Mouse (Mus musculus) heart, embryonic 15.5 days (tissue): ENCODE results near the gene Ippk. TPM values are rescaled to one million over a fixed set of nuclear protein-coding genes. Genes with fewer than 3 reads are reported as not detected.

ENCODE experiments used
- ATAC-seq: fragments of 200-750 bp; cut with Nextera tagmentation; replicated peaks from 2 replicates; pipeline ENCODE4 v1.8.0; 2017; ENCODE audit warnings: low read depth, moderate TSS enrichment; ENCODE audit not compliant: insufficient number of reproducible peaks, insufficient read depth, low FRiP score
- H3K27ac ChIP-seq: fragments of 300-500 bp; sonication (generic); 2 replicates; pipeline ENCODE4 v1.5.1; 2015; ENCODE audit warnings: mild to moderate bottlenecking, inconsistent platforms
- H3K27me3 ChIP-seq: fragments of 300-500 bp; sonication (generic); 2 replicates; pipeline ENCODE4 v1.6.1; 2015; ENCODE audit warnings: inconsistent platforms
- H3K36me3 ChIP-seq: fragments of 300-500 bp; sonication (generic); 2 replicates; pipeline ENCODE4 v1.6.1; 2015; ENCODE audit warnings: mild to moderate bottlenecking, inconsistent platforms
- H3K4me1 ChIP-seq: fragments of 300-500 bp; sonication (generic); replicated peaks from 2 replicates; pipeline ENCODE4 v1.6.1; 2015; ENCODE audit warnings: inconsistent platforms
- H3K4me2 ChIP-seq: fragments of 300-500 bp; sonication (generic); 2 replicates; pipeline ENCODE4 v1.6.1; 2015; ENCODE audit warnings: inconsistent platforms, mild to moderate bottlenecking, moderate library complexity
- H3K4me3 ChIP-seq: fragments of 300-500 bp; sonication (generic); 2 replicates; pipeline ENCODE4 v1.5.1; 2015; ENCODE audit warnings: mild to moderate bottlenecking, inconsistent platforms
- H3K9ac ChIP-seq: fragments of 300-500 bp; sonication (generic); 2 replicates; pipeline ENCODE4 v1.6.1; 2015; ENCODE audit warnings: mild to moderate bottlenecking, inconsistent platforms
- H3K9me3 ChIP-seq: fragments of 300-500 bp; sonication (generic); replicated peaks from 2 replicates; pipeline ENCODE4 v1.6.1; 2016; ENCODE audit warnings: inconsistent platforms
- WGBS: fragments of 180-500 bp; shearing (Covaris S2); methylation state at CpG from one replicate; pipeline ENCODE4 v1.1.7; 2015; ENCODE audit warnings: mixed read lengths; 5-methylcytosine and 5-hydroxymethylcytosine counted together
- polyA plus RNA-seq: library from polyadenylated mRNA; unstranded; fragments of >200 nt; fragmentation: Nextera tagmentation; extraction: Ambion mirVana; gene quantifications from 2 replicates; pipeline ENCODE4 v1.2.1, GENCODE M21; 2015

Ippk gene
- polyA plus RNA-seq, result 10.0 and 11.1 TPM in 2 replicates

DNA sequence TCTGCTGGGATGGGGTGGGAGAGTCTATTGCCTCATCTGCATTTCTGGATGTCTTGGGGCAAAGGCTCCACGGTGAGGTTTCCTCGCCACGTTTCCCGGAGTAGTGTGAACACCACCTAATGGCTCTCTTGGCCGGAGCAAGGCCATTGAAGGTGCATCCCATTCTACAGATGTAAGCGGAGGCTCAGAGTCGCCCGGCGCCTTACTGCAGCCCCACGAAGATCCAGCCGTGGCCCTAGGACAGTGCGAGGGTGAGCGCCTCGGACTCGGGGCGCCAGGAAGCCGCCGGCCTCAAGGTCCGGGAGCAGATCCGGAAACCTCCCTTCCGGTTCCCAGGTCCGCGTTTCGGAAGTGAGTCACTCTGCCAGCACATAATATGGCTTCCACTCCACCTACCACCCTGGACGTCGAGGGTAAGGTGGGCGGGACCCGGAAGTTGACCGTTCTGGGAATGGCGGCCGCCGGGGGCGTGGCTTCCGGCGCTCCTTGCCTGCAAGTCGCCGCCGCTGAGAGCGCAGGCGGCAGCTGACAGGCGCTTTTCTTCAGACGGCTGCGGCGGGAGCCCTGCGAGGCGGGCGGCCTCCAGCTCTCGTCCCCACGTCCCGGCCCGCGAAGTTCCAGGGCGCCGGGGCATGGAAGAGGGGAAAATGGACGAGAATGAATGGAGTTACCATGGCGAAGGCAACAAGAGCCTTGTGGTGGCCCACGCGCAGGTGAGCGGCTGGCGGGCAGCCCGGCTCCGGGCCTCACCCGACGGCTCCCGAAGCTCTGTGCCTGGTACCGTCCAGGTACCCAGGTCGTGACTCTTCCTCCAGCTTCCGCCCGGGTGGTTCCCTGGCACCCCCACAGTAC lies at the start of gene Ippk:
Ippk (plus strand) TSS at position 496 of the 852 bp plus-strand sequence.
- Histone ChIP-seq H3K9me3 (no peaks in the 10 kb centered on the region), H3K36me3 (no peaks in the 10 kb centered on the region), H3K4me2 (peak within 1 kb of the TSS; percentile 94), H3K9ac (peak within 1 kb of the TSS; percentile 85), H3K4me1 (peaks cover 23% of the 10 kb centered on the region), H3K27ac (peak within 1 kb of the TSS; percentile 88), H3K27me3 (peaks cover 9% of the 10 kb centered on the region), H3K4me3 (peak within 1 kb of the TSS; percentile 96)
- under 1% methylated on average over 69 of the region's 69 CpGs for WGBS
- peak; percentile 98 for ATAC-seq

DNA sequence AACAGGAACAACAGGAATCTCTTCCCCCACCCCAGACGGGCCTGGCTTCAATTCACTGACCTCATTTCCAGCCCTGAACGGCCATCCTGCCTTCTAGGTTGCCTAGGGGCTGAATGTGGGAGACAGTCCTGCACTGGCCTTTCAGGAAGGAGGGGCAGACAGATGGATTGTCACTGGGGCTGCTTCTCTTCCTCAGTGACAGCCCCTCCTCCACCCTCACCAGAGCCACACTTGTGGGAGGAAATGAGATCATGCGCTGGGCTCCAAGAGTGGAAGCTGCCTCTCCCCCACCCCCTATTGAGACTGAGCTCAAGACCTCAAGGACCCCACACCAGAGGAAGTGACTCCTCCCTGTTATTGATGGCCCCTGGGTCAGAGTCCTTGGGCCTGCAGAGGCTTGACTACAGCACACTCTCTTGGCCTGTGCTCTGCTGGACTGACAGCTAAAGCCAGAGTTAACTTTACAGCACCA lies 49.6 kb upstream of the Ippk start:
- Histone ChIP-seq H3K9ac (no peak overlapping the region), H3K4me1 (peaks cover 61% of the 10 kb centered on the region)
- WGBS, result 33% methylated on average over 3 of the region's 3 CpGs

DNA sequence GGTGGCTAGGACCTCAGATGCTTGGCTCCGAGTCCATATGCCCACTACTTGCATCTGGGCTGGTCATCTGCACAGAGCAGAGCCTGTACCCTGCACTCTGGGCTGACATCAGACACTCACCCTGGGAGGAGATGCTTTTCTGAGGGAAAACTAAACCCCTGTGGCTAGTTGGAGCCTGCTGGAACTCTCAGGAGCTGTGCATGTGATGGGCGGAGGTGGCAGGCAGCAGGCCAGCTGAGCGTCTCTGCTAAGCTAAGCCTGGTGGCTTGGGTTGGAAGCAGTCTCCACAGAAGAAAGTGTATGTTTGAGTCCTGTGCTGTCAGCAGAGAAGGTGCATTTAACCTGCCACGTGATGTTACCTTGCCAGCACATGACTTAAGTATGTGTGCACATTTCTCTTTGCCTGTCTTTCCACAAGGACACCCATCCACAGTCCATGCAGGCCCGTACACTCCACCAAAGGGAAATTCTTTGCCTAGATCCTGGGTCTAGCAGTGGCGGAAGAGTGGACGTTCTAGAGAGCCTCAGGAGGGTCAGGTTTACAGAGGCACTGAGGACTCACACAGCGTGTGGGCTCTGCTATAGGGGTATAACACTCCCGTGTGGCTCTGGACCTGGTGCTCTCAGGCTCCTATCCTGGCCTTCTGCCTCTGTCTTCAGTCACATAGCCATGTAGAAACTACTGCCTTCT lies 48.5 kb upstream of the Ippk start:
- H3K9me3 ChIP-seq, result no peaks in the 10 kb centered on the region
- 79% methylated on average over 9 of the region's 9 CpGs for WGBS
- peaks cover 33% of the 10 kb centered on the region for H3K36me3 ChIP-seq

More for the DNA sequence above, 49.6 kb upstream of the Ippk start:
- Histone ChIP-seq H3K4me2 (no peak overlapping the region), H3K4me3 (no peak overlapping the region), H3K36me3 (peaks cover 22% of the 10 kb centered on the region), H3K27ac (peak overlapping the region; percentile 84), H3K9me3 (no peaks in the 10 kb centered on the region), H3K27me3 (no peaks in the 10 kb centered on the region)
- peak; percentile 90 for ATAC-seq

DNA sequence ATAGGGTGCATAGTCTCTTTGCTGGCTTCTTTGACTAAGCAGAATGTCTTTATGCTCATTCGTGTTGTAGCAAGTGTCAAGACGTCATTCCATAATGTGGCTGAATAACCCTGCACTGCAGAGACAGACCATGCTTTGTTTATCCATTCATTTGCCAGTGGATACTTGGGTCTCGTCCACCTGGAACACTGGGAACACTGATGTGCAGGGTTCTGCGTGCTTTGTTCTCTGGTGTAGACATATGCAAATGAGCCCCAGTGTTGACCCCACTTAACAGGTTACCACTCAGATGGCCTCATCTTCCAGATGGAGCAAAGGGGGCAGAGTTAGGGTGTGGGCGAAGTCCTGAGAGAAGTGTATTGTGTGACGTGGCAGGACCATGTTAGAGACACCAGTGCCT lies 46.7 kb upstream of the Ippk start:
- no peaks in the 10 kb centered on the region for H3K9me3 ChIP-seq
- H3K27me3 ChIP-seq, result no peaks in the 10 kb centered on the region
- H3K9ac ChIP-seq, result no peak overlapping the region
- peaks cover 50% of the 10 kb centered on the region for H3K36me3 ChIP-seq
- H3K4me3 ChIP-seq, result no peak overlapping the region
- 72% methylated on average over 6 of the region's 6 CpGs for WGBS
- H3K4me1 ChIP-seq, result peaks cover 39% of the 10 kb centered on the region
- no peak overlapping the region for H3K27ac ChIP-seq
- ATAC-seq, result no peak
- H3K4me2 ChIP-seq, result no peak overlapping the region

More for the DNA sequence above, 48.5 kb upstream of the Ippk start:
- no peak for ATAC-seq
- peaks cover 55% of the 10 kb centered on the region for H3K4me1 ChIP-seq
- no peak overlapping the region for H3K9ac ChIP-seq
- H3K4me3 ChIP-seq, result no peak overlapping the region
- H3K27ac ChIP-seq, result peak overlapping the region; percentile 84
- H3K27me3 ChIP-seq, result no peaks in the 10 kb centered on the region
- H3K4me2 ChIP-seq, result no peak overlapping the region

DNA sequence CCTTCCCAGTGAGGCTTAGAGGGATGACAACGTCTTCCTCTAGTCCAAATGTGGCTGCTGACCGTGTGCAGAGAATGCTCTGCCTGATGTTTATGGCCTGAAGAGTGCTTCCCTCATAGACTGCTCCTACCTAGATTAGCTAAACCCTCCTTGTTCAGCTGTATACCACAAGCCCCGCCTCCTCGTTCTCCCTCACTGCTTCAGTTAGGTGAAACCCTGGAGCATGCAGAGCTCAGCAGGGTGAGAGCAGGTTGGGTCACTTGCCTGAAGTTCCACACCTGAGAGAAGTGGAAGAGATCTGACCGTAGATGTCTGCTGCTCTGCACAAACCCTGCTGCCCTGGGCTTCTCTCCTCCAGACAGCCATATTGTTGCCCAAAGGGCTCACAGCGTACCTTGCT lies 46.3 kb upstream of the Ippk start:
- Histone ChIP-seq H3K4me2 (no peak overlapping the region), H3K4me3 (no peak overlapping the region), H3K9ac (no peak overlapping the region), H3K27ac (no peak overlapping the region), H3K36me3 (peaks cover 50% of the 10 kb centered on the region), H3K27me3 (no peaks in the 10 kb centered on the region), H3K4me1 (peaks cover 35% of the 10 kb centered on the region), H3K9me3 (no peaks in the 10 kb centered on the region)
- WGBS, result 66% methylated on average over 6 of the region's 6 CpGs
- no peak for ATAC-seq

DNA sequence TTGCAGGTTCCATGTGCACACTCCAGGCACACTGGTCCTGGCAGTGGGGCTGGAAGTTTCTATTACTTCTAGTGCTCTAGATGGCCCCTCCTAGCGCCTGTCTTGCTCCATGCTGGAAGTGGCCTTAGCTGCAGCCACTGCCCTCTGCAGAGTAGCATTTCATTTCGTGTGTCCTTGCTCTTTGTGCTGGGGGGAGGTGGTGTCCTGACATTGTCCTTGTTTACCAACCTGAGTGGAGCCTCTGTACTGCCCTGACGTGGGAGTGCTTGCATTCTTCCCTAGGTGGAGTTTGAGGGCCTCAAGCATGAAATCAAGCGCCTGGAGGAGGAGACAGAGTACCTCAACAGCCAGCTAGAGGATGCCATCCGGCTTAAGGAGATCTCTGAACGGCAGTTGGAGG lies 43.4 kb upstream of the Ippk start:
- Histone ChIP-seq H3K27me3 (no peaks in the 10 kb centered on the region), H3K36me3 (peaks cover 68% of the 10 kb centered on the region), H3K9me3 (no peaks in the 10 kb centered on the region), H3K4me3 (no peak overlapping the region), H3K4me2 (no peak overlapping the region), H3K9ac (no peak overlapping the region), H3K4me1 (peaks cover 21% of the 10 kb centered on the region), H3K27ac (no peak overlapping the region)
- ATAC-seq, result no peak
- 75% methylated on average over 6 of the region's 6 CpGs for WGBS

DNA sequence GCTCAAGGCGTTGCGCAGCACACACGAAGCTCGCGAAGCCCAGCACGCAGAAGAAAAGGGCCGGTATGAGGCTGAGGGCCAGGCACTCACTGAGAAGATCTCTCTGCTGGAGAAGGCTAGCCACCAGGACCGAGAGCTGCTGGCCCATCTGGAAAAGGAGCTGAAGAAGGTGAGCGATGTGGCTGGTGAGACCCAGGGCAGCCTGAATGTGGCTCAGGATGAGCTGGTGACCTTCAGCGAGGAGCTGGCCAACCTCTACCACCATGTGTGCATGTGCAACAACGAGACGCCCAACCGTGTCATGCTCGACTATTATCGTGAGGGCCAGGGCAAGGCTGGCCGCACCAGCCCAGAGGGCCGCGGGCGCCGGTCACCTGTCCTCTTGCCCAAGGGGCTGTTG lies 41.7 kb upstream of the Ippk start:
- H3K4me2 ChIP-seq, result no peak overlapping the region
- peaks cover 15% of the 10 kb centered on the region for H3K4me1 ChIP-seq
- H3K27ac ChIP-seq, result no peak overlapping the region
- peaks cover 85% of the 10 kb centered on the region for H3K36me3 ChIP-seq
- no peak overlapping the region for H3K4me3 ChIP-seq
- no peaks in the 10 kb centered on the region for H3K27me3 ChIP-seq
- no peak for ATAC-seq
- WGBS, result 93% methylated on average over 20 of the region's 20 CpGs
- H3K9ac ChIP-seq, result no peak overlapping the region
- H3K9me3 ChIP-seq, result no peaks in the 10 kb centered on the region

DNA sequence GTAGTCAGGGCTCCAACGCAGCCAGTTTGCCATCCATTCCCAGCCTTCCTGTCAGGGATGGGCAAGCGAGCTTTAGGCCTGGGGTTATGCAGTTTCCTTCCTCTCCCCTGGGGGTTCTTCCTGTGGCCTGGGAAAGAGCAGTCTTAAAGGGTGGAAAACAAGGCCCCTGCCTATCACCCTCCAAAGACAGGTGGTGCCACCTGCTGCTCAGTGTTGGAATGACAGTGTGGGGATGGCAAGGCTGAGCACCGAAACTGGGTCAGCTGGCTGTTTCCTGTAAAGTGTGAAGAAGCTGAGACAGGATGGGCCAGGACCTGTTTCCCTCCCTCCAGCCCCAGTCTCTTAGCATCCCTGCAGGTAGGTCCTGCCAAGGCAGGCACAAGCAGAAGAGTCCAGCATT lies 39.8 kb upstream of the Ippk start:
- peak; percentile 40 for ATAC-seq
- Histone ChIP-seq H3K4me3 (no peak overlapping the region), H3K9me3 (no peaks in the 10 kb centered on the region), H3K36me3 (peaks cover 93% of the 10 kb centered on the region), H3K27me3 (no peaks in the 10 kb centered on the region), H3K27ac (peak overlapping the region; percentile 33), H3K4me1 (peaks cover 12% of the 10 kb centered on the region), H3K4me2 (no peak overlapping the region), H3K9ac (no peak overlapping the region)
- 22% methylated on average over 3 of the region's 3 CpGs for WGBS

DNA sequence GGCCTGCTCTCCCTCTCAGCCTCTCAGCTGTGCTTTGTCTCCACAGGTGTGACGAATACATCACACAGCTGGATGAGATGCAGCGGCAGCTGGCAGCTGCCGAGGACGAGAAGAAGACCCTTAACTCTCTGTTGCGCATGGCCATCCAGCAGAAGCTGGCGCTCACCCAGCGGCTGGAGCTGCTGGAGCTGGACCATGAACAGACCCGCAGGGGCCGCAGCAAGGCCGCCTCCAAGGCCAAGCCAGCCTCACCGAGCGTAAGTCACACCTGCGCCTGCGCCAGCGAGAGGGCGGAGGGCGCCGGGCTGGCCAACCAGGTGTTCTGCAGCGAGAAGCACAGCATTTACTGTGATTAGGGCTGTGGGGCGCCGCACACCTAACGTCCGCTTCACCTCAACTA lies 38.1 kb upstream of the Ippk start:
- Histone ChIP-seq H3K4me1 (peaks cover 12% of the 10 kb centered on the region), H3K4me2 (no peak overlapping the region), H3K9me3 (no peaks in the 10 kb centered on the region), H3K9ac (no peak overlapping the region), H3K27ac (no peak overlapping the region), H3K4me3 (no peak overlapping the region), H3K36me3 (peaks cover 84% of the 10 kb centered on the region), H3K27me3 (no peaks in the 10 kb centered on the region)
- no peak for ATAC-seq
- WGBS, result 88% methylated on average over 23 of the region's 23 CpGs

DNA sequence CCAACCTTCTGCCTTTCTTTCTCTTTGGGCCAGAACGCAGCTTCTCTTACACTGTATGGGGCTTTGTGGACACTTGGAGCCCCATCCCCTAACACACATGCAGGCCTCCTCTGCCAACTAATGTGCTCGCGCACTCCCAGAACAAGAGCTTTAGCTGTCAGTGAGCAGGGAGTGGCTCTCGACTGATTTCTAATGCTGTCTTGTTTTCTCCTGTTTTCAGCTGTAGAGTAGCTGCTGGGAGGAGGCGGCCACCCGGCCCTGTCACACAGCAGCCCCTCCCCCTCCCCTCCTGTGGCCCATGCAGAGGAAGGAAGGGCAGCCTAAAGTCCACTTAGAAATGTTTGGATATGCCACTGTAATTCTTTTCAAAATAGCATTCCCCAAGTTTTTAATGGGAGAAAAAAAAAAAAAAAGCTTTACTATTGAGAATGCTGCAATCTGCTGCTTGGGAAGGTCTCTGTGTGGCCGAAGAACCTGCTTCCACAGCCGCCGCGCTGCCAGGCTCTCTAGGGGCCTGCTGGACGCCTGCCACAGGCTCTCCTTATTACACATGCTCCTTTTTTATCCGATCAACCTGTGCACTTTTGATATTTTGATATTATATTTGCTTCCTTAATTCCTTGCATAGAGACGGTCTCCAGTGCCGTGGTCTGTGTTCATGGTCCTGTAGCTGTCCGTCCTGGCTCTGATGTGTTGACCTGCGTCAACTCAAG lies 36.1 kb upstream of the Ippk start:
- 78% methylated on average over 16 of the region's 16 CpGs for WGBS
- H3K36me3 ChIP-seq, result peaks cover 69% of the 10 kb centered on the region
- H3K9me3 ChIP-seq, result no peaks in the 10 kb centered on the region
- H3K4me3 ChIP-seq, result no peak overlapping the region
- H3K4me1 ChIP-seq, result peaks cover 12% of the 10 kb centered on the region
- no peak for ATAC-seq
- H3K9ac ChIP-seq, result no peak overlapping the region
- H3K4me2 ChIP-seq, result no peak overlapping the region
- no peaks in the 10 kb centered on the region for H3K27me3 ChIP-seq
- H3K27ac ChIP-seq, result peak overlapping the region; percentile 34; the same call in 1 of the 2 replicates

DNA sequence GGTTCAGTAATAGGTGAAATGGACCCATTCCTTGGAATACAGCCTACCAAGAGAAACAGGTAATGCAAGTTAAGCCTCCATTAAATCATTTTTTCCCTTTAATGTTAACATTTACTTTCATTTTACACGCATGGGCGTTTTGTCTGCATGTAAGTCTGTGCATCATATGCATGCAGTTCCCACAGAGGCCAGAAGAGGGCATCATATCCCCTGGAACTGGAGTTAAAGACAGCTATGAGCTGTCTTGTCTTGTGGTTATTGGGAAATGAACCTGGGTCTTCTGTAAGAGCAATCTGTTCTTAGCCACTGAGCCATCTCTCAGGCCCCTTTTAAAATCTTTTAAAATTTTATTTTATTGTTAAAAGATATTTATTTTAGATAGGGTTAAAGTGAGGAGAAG lies 29.7 kb upstream of the Ippk start:
- ATAC-seq, result no peak
- H3K9me3 ChIP-seq, result no peaks in the 10 kb centered on the region
- WGBS, result 97% methylated on average over 2 of the region's 2 CpGs
- no peaks in the 10 kb centered on the region for H3K27me3 ChIP-seq
- no peak overlapping the region for H3K4me3 ChIP-seq
- H3K36me3 ChIP-seq, result peaks cover 12% of the 10 kb centered on the region
- H3K4me2 ChIP-seq, result no peak overlapping the region
- H3K4me1 ChIP-seq, result 0 out of 2 replicates have a peak, but pooled peaks cover 2% of the 10 kb centered on the region
- no peak overlapping the region for H3K9ac ChIP-seq
- H3K27ac ChIP-seq, result no peak overlapping the region
